Mouse (Mus musculus) liver, embryonic 14.5 days (tissue): ENCODE data around the gene Slc37a2. TPM values are rescaled to one million over a fixed set of nuclear protein-coding genes. Genes with fewer than 3 reads are reported as not detected.

Experiments used
- ATAC-seq: fragments of 200-750 bp; cut with Nextera tagmentation; 2 replicates; pipeline ENCODE4 v1.8.0; 2017; ENCODE audit warnings: moderate number of reproducible peaks, mild to moderate bottlenecking, moderate library complexity; ENCODE audit not compliant: insufficient read depth
- DNase-seq, 3 experiments: peaks; one replicate each; pipeline ENCODE4 v3.0.0-alpha.2; 2012 to 2013; ENCODE audit warnings: low read depth in 3 of 3, low spot score in 3 of 3
- H3K27ac ChIP-seq: fragments of 300-500 bp; sonication (generic); 2 replicates; pipeline ENCODE4 v1.5.1; 2014; ENCODE audit warnings: moderate library complexity, mild to moderate bottlenecking, control low read depth, inconsistent platforms
- H3K27me3 ChIP-seq: fragments of 300-500 bp; sonication (generic); 2 replicates; pipeline ENCODE4 v1.6.1; 2014; ENCODE audit warnings: mild to moderate bottlenecking, low read length, moderate library complexity; ENCODE audit not compliant: control insufficient read depth, insufficient read depth
- H3K36me3 ChIP-seq: fragments of 300-500 bp; sonication (generic); replicated peaks from 2 replicates; pipeline ENCODE4 v1.6.1; 2014; ENCODE audit warnings: low read depth; ENCODE audit not compliant: control insufficient read depth, insufficient read depth
- H3K4me1 ChIP-seq, 2 experiments: fragments of 200-500 bp in 1 of 2; fragments of 300-500 bp in 1 of 2; sonication (generic) in 1 of 2; replicated peaks; 2 replicates each; pipeline ENCODE4 v1.6.1; 2012 to 2014; ENCODE audit warnings: antibody characterized with exemption in 1 of 2, inconsistent platforms in 1 of 2, low read length in 1 of 2; ENCODE audit not compliant: control insufficient read depth in 2 of 2, insufficient read depth in 2 of 2
- H3K4me2 ChIP-seq: fragments of 300-500 bp; sonication (generic); 2 replicates; pipeline ENCODE4 v1.6.1; 2014; ENCODE audit warnings: low read depth, mild to moderate bottlenecking, control low read depth, moderate library complexity
- H3K4me3 ChIP-seq, 2 experiments: fragments of 200-500 bp in 1 of 2; fragments of 300-500 bp in 1 of 2; sonication (generic) in 1 of 2; 2 replicates each; pipeline ENCODE4 v1.5.1; 2012 to 2014; ENCODE audit warnings: low read depth in 2 of 2, low read length in 2 of 2, mild to moderate bottlenecking in 2 of 2, control low read depth in 1 of 2, inconsistent platforms in 1 of 2, moderate library complexity in 1 of 2; ENCODE audit not compliant: insufficient read depth in 1 of 2
- H3K9ac ChIP-seq: fragments of 300-500 bp; sonication (generic); replicated peaks from 2 replicates; pipeline ENCODE4 v1.6.1; 2014; ENCODE audit warnings: mild to moderate bottlenecking, control low read depth, moderate library complexity
- H3K9me3 ChIP-seq: fragments of 300-500 bp; sonication (generic); 2 replicates; pipeline ENCODE4 v1.6.1; 2016; ENCODE audit warnings: low read length, mixed read lengths; ENCODE audit not compliant: control insufficient read depth
- CTCF ChIP-seq: IDR thresholded peaks from 2 replicates; pipeline ENCODE4 v1.5.1; 2016; ENCODE audit warnings: antibody characterized with exemption, low read depth, control low read depth
- EP300 ChIP-seq: IDR thresholded peaks from 2 replicates; pipeline ENCODE4 v1.6.1; 2016; ENCODE audit warnings: antibody characterized with exemption, low read depth
- WGBS: fragments of 180-500 bp; shearing (Covaris S2); extraction: QIAGEN DNeasy Blood & Tissue Kit; methylation state at CpG from one replicate; pipeline ENCODE4 v1.1.7; 2014; ENCODE audit not compliant: insufficient replicate concordance; 5-methylcytosine and 5-hydroxymethylcytosine counted together
- polyA plus RNA-seq, 2 experiments: library from polyadenylated mRNA; depleted of rRNA in 1 of 2; stranded (reverse) in 1 of 2; unstranded in 1 of 2; fragments of >200 nt; fragmentation: Nextera tagmentation in 1 of 2; extraction: Ambion mirVana in 1 of 2; gene quantifications; 2 replicates each; pipeline versions ENCODE4 v1.2.1 to v1.2.3; 2012 to 2014

The Slc37a2 gene
- polyA plus RNA-seq, 2 experiments = 1.0 to 1.2 TPM

DNA sequence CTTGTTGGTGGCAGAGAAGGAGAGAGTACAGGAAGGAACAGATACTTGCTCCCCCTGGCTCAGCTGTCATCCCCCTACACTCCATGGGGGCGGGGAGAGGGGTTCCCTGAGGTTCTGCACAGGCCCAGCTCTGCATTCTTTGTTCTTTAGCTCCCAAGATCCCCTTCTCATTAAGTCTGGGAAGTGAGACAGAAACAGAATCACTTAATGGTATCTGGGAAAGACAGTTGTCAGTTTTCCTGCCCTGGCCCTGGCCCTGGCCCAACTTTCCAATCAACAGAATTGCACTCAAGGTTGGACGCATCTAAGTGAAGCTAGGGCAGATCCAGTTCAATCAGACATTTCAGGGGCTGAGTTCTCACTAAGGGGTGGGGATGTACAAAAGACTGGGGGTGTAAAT is 72.4 kb downstream of the Slc37a2 start:
- no peak for TF ChIP-seq CTCF
- no peak for TF ChIP-seq EP300
- WGBS = 59% methylated on average over 2 of the region's 2 CpGs
- no peaks in the 10 kb centered on the region for H3K9me3 ChIP-seq
- ATAC-seq (no peak), DNase-seq (no peak)
- no peak overlapping the region for H3K4me2 ChIP-seq
- no peak overlapping the region for H3K4me3 ChIP-seq
- no peaks in the 10 kb centered on the region for H3K4me1 ChIP-seq
- H3K36me3 ChIP-seq = no peaks in the 10 kb centered on the region
- no peaks in the 10 kb centered on the region for H3K27me3 ChIP-seq
- no peak overlapping the region for H3K9ac ChIP-seq
- no peak overlapping the region for H3K27ac ChIP-seq

DNA sequence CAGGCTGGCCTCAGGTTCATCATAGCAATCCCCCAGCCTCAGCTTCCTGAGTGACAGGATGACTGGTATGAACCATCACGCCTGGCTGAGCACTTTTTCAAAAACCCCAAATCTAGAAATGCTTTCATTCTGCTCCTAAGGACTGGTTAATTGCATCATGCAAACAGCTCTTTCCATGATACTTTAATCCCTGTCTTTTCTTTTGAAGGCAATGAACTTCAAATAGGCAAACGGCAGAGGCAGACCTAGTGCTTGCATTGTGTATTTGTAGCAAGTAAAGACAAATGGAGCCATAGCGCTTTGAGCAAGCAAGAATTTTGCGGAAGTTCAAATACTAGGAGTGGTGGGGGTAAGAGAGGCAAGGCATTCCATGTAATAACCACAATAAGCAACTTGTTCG is 73.9 kb downstream of the Slc37a2 start:
- Histone ChIP-seq H3K9me3 (no peaks in the 10 kb centered on the region), H3K4me1 (no peaks in the 10 kb centered on the region), H3K36me3 (no peaks in the 10 kb centered on the region), H3K4me2 (no peak overlapping the region), H3K4me3 (no peak overlapping the region), H3K27me3 (no peaks in the 10 kb centered on the region), H3K27ac (no peak overlapping the region), H3K9ac (no peak overlapping the region)
- DNase-seq (no peak), ATAC-seq (no peak)
- 61% methylated on average over 5 of the region's 5 CpGs for WGBS
- TF ChIP-seq EP300 = no peak
- TF ChIP-seq CTCF = no peak

DNA sequence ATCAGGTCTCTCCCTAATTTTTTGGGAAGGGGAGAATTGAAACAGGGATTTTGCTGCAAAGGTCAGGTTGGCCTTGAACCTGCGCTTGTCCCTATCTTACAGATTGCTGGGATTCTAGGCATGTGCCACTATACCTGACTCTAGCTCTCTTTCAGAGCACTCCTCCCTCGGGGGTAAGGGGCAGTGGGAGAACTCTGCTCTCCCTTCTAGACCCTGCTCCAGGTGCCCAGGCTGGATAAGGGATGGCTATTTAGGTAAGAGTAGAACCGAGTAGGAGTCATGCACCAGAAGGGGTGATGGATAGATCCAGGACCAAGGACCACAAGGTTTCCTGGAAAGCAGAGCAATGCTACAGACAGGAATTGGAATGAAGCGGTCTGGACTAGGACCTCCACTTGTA is 75.9 kb downstream of the Slc37a2 start:
- Histone ChIP-seq H3K36me3 (no peaks in the 10 kb centered on the region), H3K4me1 (no peaks in the 10 kb centered on the region), H3K4me2 (no peak overlapping the region), H3K27me3 (no peaks in the 10 kb centered on the region), H3K9me3 (no peaks in the 10 kb centered on the region), H3K27ac (no peak overlapping the region), H3K4me3 (no peak overlapping the region), H3K9ac (no peak overlapping the region)
- WGBS = 57% methylated on average over 4 of the region's 4 CpGs
- TF ChIP-seq CTCF = no peak
- TF ChIP-seq EP300 = no peak
- DNase-seq = no peak
- no peak for ATAC-seq

DNA sequence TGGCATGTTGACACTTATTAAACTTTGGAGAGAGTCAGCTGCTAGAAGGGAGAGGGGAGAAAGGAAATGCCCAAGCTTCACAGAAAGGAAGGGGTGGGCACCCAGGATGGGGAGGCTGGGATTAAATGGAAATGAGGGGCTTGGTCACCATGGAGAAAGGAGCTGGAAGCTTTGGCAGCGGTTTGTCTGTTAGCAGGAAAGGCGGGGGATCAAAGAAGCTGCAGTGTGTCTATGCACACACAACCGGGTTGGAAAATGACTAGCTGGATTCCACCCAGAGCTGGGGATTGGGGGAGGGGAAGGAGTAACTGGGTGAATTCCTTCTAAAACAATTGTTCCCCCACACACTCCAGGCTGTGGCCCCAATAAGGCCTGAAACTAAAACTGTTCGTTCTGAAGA is 76.6 kb downstream of the Slc37a2 start:
- 27% methylated on average over 4 of the region's 4 CpGs for WGBS

More for the DNA sequence above, 76.6 kb downstream of the Slc37a2 start:
- Histone ChIP-seq H3K36me3 (no peaks in the 10 kb centered on the region), H3K4me1 (no peaks in the 10 kb centered on the region), H3K4me2 (no peak overlapping the region), H3K9me3 (no peaks in the 10 kb centered on the region), H3K27me3 (no peaks in the 10 kb centered on the region), H3K4me3 (no peak overlapping the region), H3K9ac (no peak overlapping the region), H3K27ac (no peak overlapping the region)
- DNase-seq (no peak), ATAC-seq (no peak)
- no peak for TF ChIP-seq EP300

Other genes with a start within 250 kb of the Slc37a2 start
- 0.16 and 0.18 TPM in 2 replicates for gene Pknox2, start 108.3 kb downstream of the Slc37a2 start, polyA plus RNA-seq (2012; rRNA removed)
- 0.08 TPM in 1 of 2 replicates, not detected in the other for gene Pknox2, start 108.3 kb downstream of the Slc37a2 start, polyA plus RNA-seq (2014; fragmentation: Nextera tagmentation; extraction: Ambion mirVana)
- gene Tmem218, start 47.5 kb downstream of the Slc37a2 start, polyA plus RNA-seq (2012; rRNA removed) = 1.6 TPM in 2 replicates
- gene Tmem218, start 47.5 kb downstream of the Slc37a2 start, polyA plus RNA-seq (2014; fragmentation: Nextera tagmentation; extraction: Ambion mirVana) = 3.9 and 4.3 TPM in 2 replicates
- gene Ccdc15, start 92.7 kb upstream of the Slc37a2 start, polyA plus RNA-seq (2012; rRNA removed) = 1.1 and 1.5 TPM in 2 replicates
- gene Ccdc15, start 92.7 kb upstream of the Slc37a2 start, polyA plus RNA-seq (2014; fragmentation: Nextera tagmentation; extraction: Ambion mirVana) = 3.0 and 3.6 TPM in 2 replicates
- not detected in 2 replicates for gene Hepacam, start 111.6 kb upstream of the Slc37a2 start, polyA plus RNA-seq (2012; rRNA removed)
- gene Hepacam, start 111.6 kb upstream of the Slc37a2 start, polyA plus RNA-seq (2014; fragmentation: Nextera tagmentation; extraction: Ambion mirVana) = not detected in 2 replicates
- 1.4 TPM in 2 replicates for gene Robo4, start 146.2 kb upstream of the Slc37a2 start, polyA plus RNA-seq (2012; rRNA removed)
- gene Robo4, start 146.2 kb upstream of the Slc37a2 start, polyA plus RNA-seq (2014; fragmentation: Nextera tagmentation; extraction: Ambion mirVana) = 1.6 and 1.8 TPM in 2 replicates
- 0.23 and 0.25 TPM in 2 replicates for gene Robo3, start 177.5 kb upstream of the Slc37a2 start, polyA plus RNA-seq (2012; rRNA removed)
- gene Robo3, start 177.5 kb upstream of the Slc37a2 start, polyA plus RNA-seq (2014; fragmentation: Nextera tagmentation; extraction: Ambion mirVana) = 0.05 and 0.11 TPM in 2 replicates
- gene Msantd2, start 233.6 kb upstream of the Slc37a2 start, polyA plus RNA-seq (2012; rRNA removed) = 6.6 and 9.3 TPM in 2 replicates
- gene Msantd2, start 233.6 kb upstream of the Slc37a2 start, polyA plus RNA-seq (2014; fragmentation: Nextera tagmentation; extraction: Ambion mirVana) = 3.8 TPM in 2 replicates